9 mouse cellular contexts compared by ENCODE assay signal in the genomic region with DNA sequence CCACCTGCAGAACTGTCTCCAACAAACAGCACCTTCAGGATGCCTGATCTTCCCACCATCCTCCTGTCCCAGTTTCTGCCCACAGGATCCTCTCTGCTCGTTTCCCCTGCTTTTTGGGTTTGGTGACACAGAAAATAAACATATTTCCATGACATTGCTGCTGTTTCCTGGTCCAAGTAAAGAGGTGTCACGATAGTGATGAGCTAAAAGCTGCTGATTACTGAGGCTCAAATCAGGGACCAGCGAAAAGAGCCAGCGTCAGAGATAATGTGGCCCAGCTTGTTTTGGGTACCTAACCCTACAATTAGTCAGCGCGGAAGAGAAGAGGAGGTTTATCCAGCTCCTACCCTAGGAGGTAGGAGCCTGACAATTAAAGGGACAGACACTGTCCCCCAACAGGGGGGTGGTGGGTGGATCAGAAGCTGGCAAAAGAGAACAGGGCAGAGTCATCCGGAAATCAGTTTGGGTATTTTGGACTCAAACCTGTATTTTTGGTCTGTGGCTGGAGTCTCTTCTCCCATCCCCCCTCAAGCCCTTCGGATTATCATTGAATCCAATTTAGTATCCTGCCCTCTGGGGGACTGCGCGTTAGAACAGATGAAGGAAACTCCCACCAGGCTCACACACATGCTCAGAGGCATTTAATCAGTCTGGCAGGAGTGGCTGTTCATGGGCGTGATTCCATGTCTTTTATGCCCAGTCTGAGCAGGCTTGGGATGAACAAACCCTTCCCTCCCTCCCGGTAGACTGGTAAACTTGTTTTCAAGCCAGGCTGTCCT. TPM values are rescaled to one million over a fixed set of nuclear protein-coding genes. Genes with fewer than 3 reads are reported as not detected.
DNase-seq lines count a peak whose midpoint lies in the region; ATAC-seq and TF ChIP-seq lines count a peak whose summit lies in the region.
"Had no signal": no experiment of that assay in that cellular context is flagged by ENCODE, and none has a peak within 500 bp of the region (broad histone marks: within the 10 kb centered on the region; RNA-seq: fewer than 3 reads in every experiment).

No protein-coding gene starts in this region.

- peaks cover 19% of the 10 kb centered on the region; the same call in 1 of the 2 replicates for H3K27me3 ChIP-seq in forebrain, embryonic 12.5 days
- H3K27me3 ChIP-seq in cerebellum, adult 2 months (ENCODE audit: control insufficient read depth, insufficient read depth, low read length): no peaks in the 10 kb centered on the region
- H3K27me3 ChIP-seq in kidney, adult 2 months (replicated peaks; ENCODE audit: control insufficient read depth, insufficient read depth, low read length): no peaks in the 10 kb centered on the region

- 3% methylated on average over 12 of the region's 12 CpGs for WGBS in forebrain, embryonic 12.5 days
- 6% methylated on average over 12 of the region's 12 CpGs for WGBS in olfactory bulb, adult 2 months
- 21% methylated on average over 12 of the region's 12 CpGs for WGBS in cerebellum, adult 2 months
- 25% methylated on average over 12 of the region's 12 CpGs for WGBS in kidney, adult 2 months

- H3K4me1 ChIP-seq in forebrain, embryonic 12.5 days: peaks cover 61% of the 10 kb centered on the region
- H3K4me1 ChIP-seq in olfactory bulb, adult 2 months (ENCODE audit: control insufficient read depth, insufficient read depth, low read length): peaks cover 48% of the 10 kb centered on the region
- H3K4me1 ChIP-seq in cerebellum, adult 2 months (ENCODE audit: control insufficient read depth, insufficient read depth, low read length): peaks cover 6% of the 10 kb centered on the region; the same call in 1 of the 2 replicates
- H3K4me1 ChIP-seq in kidney, adult 2 months (ENCODE audit: control insufficient read depth, insufficient read depth, low read length): no peaks in the 10 kb centered on the region

- no peak for TF ChIP-seq CTCF in olfactory bulb, adult 2 months (IDR thresholded peaks at IDR 0.05; ENCODE audit: insufficient read depth, low read depth, low read length)
- no peak for TF ChIP-seq CTCF in cerebellum, adult 2 months (IDR thresholded peaks at IDR 0.05; ENCODE audit: borderline replicate concordance, insufficient read depth, low read depth, low read length)
- no peak for TF ChIP-seq CTCF in kidney, adult 2 months (conservative IDR thresholded peaks at IDR 0.05; ENCODE audit: insufficient read depth, insufficient read length, low read depth, low read length)

- peak overlapping the region; percentile 59 for H3K9ac ChIP-seq in forebrain, embryonic 12.5 days

- H3K27ac ChIP-seq in forebrain, embryonic 12.5 days: peak overlapping the region; percentile 99
- peak overlapping the region; percentile 91 for H3K27ac ChIP-seq in olfactory bulb, adult 2 months (ENCODE audit: insufficient read depth, low read depth, low read length)
- H3K27ac ChIP-seq in cerebellum, adult 2 months (ENCODE audit: insufficient read depth, low read length): no peak overlapping the region
- no peak overlapping the region for H3K27ac ChIP-seq in kidney, adult 2 months (ENCODE audit: insufficient read depth, low read depth, low read length)

- 0 out of 2 replicates have a peak overlapping the region, but pooled peaks have one; percentile 3 for H3K4me3 ChIP-seq in forebrain, embryonic 12.5 days (replicated peaks)
- H3K4me3 ChIP-seq in olfactory bulb, adult 2 months (ENCODE audit: insufficient read depth, low read depth, low read length): no peak overlapping the region
- no peak overlapping the region for H3K4me3 ChIP-seq in cerebellum, adult 2 months (replicated peaks; ENCODE audit: insufficient read depth, low read depth, low read length)
- no peak overlapping the region for H3K4me3 ChIP-seq in kidney, adult 2 months (ENCODE audit: insufficient read depth, low read depth, low read length)

- peak overlapping the region; percentile 52 for H3K4me2 ChIP-seq in forebrain, embryonic 12.5 days

- H3K9me3 ChIP-seq in forebrain, embryonic 12.5 days: no peaks in the 10 kb centered on the region

- no peaks in the 10 kb centered on the region for H3K36me3 ChIP-seq in forebrain, embryonic 12.5 days (replicated peaks)
- no peaks in the 10 kb centered on the region for H3K36me3 ChIP-seq in kidney, adult 2 months (ENCODE audit: control insufficient read depth, insufficient read depth, low read length)

- ATAC-seq in forebrain, embryonic 12.5 days (ENCODE audit: low FRiP score): peak; percentile 80
- ATAC-seq: intestine, embryonic 16.5 days had no signal

- DNase-seq in left cerebral cortex, adult 9 months (ENCODE audit: low spot score in 2 of 2): peak; percentile 57 to 58
- DNase-seq in left cerebral cortex, adult 8-10 months (ENCODE audit: low spot score in 2 of 2): no peak
- peak; percentile 75 to 79 for DNase-seq in layer of hippocampus, postnatal 10 days (ENCODE audit: low spot score in 2 of 2)
- no peak for DNase-seq in adrenal gland, adult 8-10 months
- no peak for DNase-seq in cerebellum, adult 2 months
- no peak for DNase-seq in kidney, adult 2 months

- TF ChIP-seq POLR2A in olfactory bulb, adult 2 months (IDR thresholded peaks at IDR 0.05; ENCODE audit: insufficient read depth, low read depth, low read length): no peak
- TF ChIP-seq POLR2A in cerebellum, adult 2 months (IDR thresholded peaks at IDR 0.05; ENCODE audit: borderline replicate concordance, insufficient read depth, low read length): no peak
- no peak for TF ChIP-seq POLR2A in kidney, adult 2 months (IDR thresholded peaks at IDR 0.05; ENCODE audit: low read depth, low read length)

RNA-seq across cellular contexts. Expression of a gene that starts 40.2 kb away (rescaled TPM):
- total RNA-seq in left cerebral cortex, adult 8-10 months (2022): 1 to 10 TPM; 1.7 to 3.0 (median 2.3) TPM
- 7.1 and 8.5 TPM in 2 replicates for polyA plus RNA-seq in forebrain, embryonic 12.5 days (2016; fragmentation: Nextera tagmentation; extraction: Ambion mirVana)
- 1 to 10 TPM; 1.4 to 3.2 TPM for total RNA-seq in layer of hippocampus, postnatal 10 days (2021)
- polyA plus RNA-seq in olfactory bulb, adult 2 months (2012; ENCODE audit: insufficient read depth, insufficient read length, low replicate concordance, missing spikeins): not detected in 2 replicates
- total RNA-seq in adrenal gland, adult 8-10 months (2022): 10 to 100 TPM; 28.1 to 57.4 (median 34.7) TPM
- 0.13 and 0.19 TPM in 2 replicates for polyA plus RNA-seq in cerebellum, adult 2 months (2012; rRNA removed)
- 170 and 188 TPM in 2 replicates for polyA plus RNA-seq in kidney, adult 2 months (2012; rRNA removed)

Comparison
In these comparisons a context has a peak if more than half of its experiments do, and no peak if none do; other contexts are left out.
1. DNase-seq: peak in left cerebral cortex, adult 9 months (2 of 2) and layer of hippocampus, postnatal 10 days (2 of 2); none in left cerebral cortex, adult 8-10 months (0 of 2), adrenal gland, adult 8-10 months (single experiment), cerebellum, adult 2 months (0 of 2) and kidney, adult 2 months (single experiment).
2. H3K27ac ChIP-seq: peak in forebrain, embryonic 12.5 days (single experiment) and olfactory bulb, adult 2 months (single experiment); none in cerebellum, adult 2 months (single experiment) and kidney, adult 2 months (single experiment).
3. RNA of a gene that starts 40.2 kb away (polyA plus RNA-seq): 170 to 188 TPM in kidney, adult 2 months; 7.1 to 8.5 TPM in forebrain, embryonic 12.5 days, 0.13 to 0.19 TPM in cerebellum, adult 2 months and not detected in olfactory bulb, adult 2 months; every median in the first group is over 10 times any median in the second.